Mouse (Mus musculus) kidney, adult 2 months (tissue): Measurements from ENCODE around the gene Pfkl. TPM values are rescaled to one million over a fixed set of nuclear protein-coding genes. Genes with fewer than 3 reads are reported as not detected.

Source experiments
- DNase-seq: peaks from one replicate; pipeline ENCODE4 v3.0.0; 2021
- H3K27ac ChIP-seq: fragments of 200-500 bp; 2 replicates; pipeline ENCODE4 v1.5.1; 2012; ENCODE audit warnings: low read depth, low read length, control low read depth, inconsistent platforms; ENCODE audit not compliant: insufficient read depth
- H3K27me3 ChIP-seq: fragments of 200-500 bp; replicated peaks from 2 replicates; pipeline ENCODE4 v1.6.1; 2012; ENCODE audit warnings: mild to moderate bottlenecking, moderate library complexity, low read length, inconsistent platforms; ENCODE audit not compliant: control insufficient read depth, insufficient read depth
- H3K36me3 ChIP-seq: fragments of 200-500 bp; 2 replicates; pipeline ENCODE4 v1.6.1; 2012; ENCODE audit warnings: mild to moderate bottlenecking, moderate library complexity, low read length, inconsistent platforms; ENCODE audit not compliant: control insufficient read depth, insufficient read depth
- H3K4me1 ChIP-seq: fragments of 200-500 bp; 2 replicates; pipeline ENCODE4 v1.6.1; 2011; ENCODE audit warnings: low read length; ENCODE audit not compliant: control insufficient read depth, insufficient read depth
- H3K4me3 ChIP-seq: fragments of 200-500 bp; 2 replicates; pipeline ENCODE4 v1.5.1; 2011; ENCODE audit warnings: mild to moderate bottlenecking, low read depth, low read length, control low read depth; ENCODE audit not compliant: insufficient read depth
- CTCF ChIP-seq: fragments of 200-500 bp; conservative IDR thresholded peaks from 2 replicates; pipeline ENCODE4 v1.5.1; 2011; ENCODE audit warnings: low read depth, mild to moderate bottlenecking, control low read depth, low read length, moderate library complexity, mixed read lengths; ENCODE audit not compliant: insufficient read depth, insufficient read length
- POLR2A ChIP-seq: fragments of 200-500 bp; IDR thresholded peaks from one replicate; pipeline ENCODE4 v1.6.1; 2011; ENCODE audit warnings: low read depth, low read length, control low read depth
- WGBS: fragments of 180-500 bp; shearing (Covaris S2); methylation state at CpG from one replicate; pipeline ENCODE4 v1.1.7; 2018; 5-methylcytosine and 5-hydroxymethylcytosine counted together
- polyA plus RNA-seq: library from polyadenylated mRNA; depleted of rRNA; stranded (reverse); fragments of >200 nt; gene quantifications from 2 replicates; pipeline ENCODE4 v1.2.3, GENCODE M21; 2012

The Pfkl gene
- polyA plus RNA-seq, 1 experiment: 107 TPM

- no peak for DNase-seq
- 70% methylated on average over 5 of the region's 5 CpGs for WGBS
- Histone ChIP-seq H3K4me3 (no peak overlapping the region), H3K36me3 (no peaks in the 10 kb centered on the region), H3K4me1 (no peaks in the 10 kb centered on the region), H3K27ac (no peak overlapping the region), H3K27me3 (no peaks in the 10 kb centered on the region)
- TF ChIP-seq POLR2A (no peak), CTCF (no peak)
These were observed 35.1 kb downstream of the Pfkl start for GRCm38 (mm10) chr10:77974811-77975210.

GRCm38 (mm10) chr10:77974323-77974722, 35.6 kb downstream of the Pfkl start:
- H3K27me3 ChIP-seq: no peaks in the 10 kb centered on the region
- no peak overlapping the region for H3K27ac ChIP-seq
- 63% methylated on average over 5 of the region's 5 CpGs for WGBS
- H3K36me3 ChIP-seq: no peaks in the 10 kb centered on the region
- TF ChIP-seq CTCF (no peak), POLR2A (no peak)
- no peak for DNase-seq
- H3K4me1 ChIP-seq: no peaks in the 10 kb centered on the region
- no peak overlapping the region for H3K4me3 ChIP-seq

GRCm38 (mm10) chr10:77971709-77972553, 38.0 kb downstream of the Pfkl start:
- Histone ChIP-seq H3K27ac (no peak overlapping the region), H3K27me3 (no peaks in the 10 kb centered on the region), H3K36me3 (no peaks in the 10 kb centered on the region), H3K4me1 (no peaks in the 10 kb centered on the region), H3K4me3 (no peak overlapping the region)
- no peak for TF ChIP-seq POLR2A
- 0 out of 2 replicates have a peak, but pooled peaks have one; percentile 18 for TF ChIP-seq CTCF
- WGBS: 59% methylated on average over 17 of the region's 17 CpGs
- no peak for DNase-seq

- Histone ChIP-seq H3K27me3 (no peaks in the 10 kb centered on the region), H3K27ac (no peak overlapping the region), H3K4me1 (no peaks in the 10 kb centered on the region), H3K4me3 (no peak overlapping the region), H3K36me3 (no peaks in the 10 kb centered on the region)
- no peak for TF ChIP-seq POLR2A
- no peak for TF ChIP-seq CTCF
- DNase-seq: no peak
- whole genome bisulfite sequencing: 72% methylated on average over 10 of the region's 10 CpGs
These were observed 38.7 kb downstream of the Pfkl start for GRCm38 (mm10) chr10:77971191-77971590.

- H3K4me1 ChIP-seq: no peaks in the 10 kb centered on the region
- WGBS: 70% methylated on average over 6 of the region's 6 CpGs
- DNase-seq: peak; percentile 23
- no peak within 1 kb of the TSS for H3K27ac ChIP-seq
- no peak within 1 kb of the TSS for H3K4me3 ChIP-seq
- no peaks in the 10 kb centered on the region for H3K36me3 ChIP-seq
- TF ChIP-seq CTCF (no peak), POLR2A (no peak)
- H3K27me3 ChIP-seq: no peaks in the 10 kb centered on the region
These were observed 39.4 kb downstream of the Pfkl start, which contains the start of gene Trpm2 for GRCm38 (mm10) chr10:77970481-77970880. Gene Trpm2 (minus strand): TSS chr10:77970563.

GRCm38 (mm10) chr10:77969973-77970325, 39.9 kb downstream of the Pfkl start:
- Histone ChIP-seq H3K4me3 (no peak overlapping the region), H3K36me3 (no peaks in the 10 kb centered on the region), H3K27me3 (no peaks in the 10 kb centered on the region), H3K27ac (no peak overlapping the region), H3K4me1 (no peaks in the 10 kb centered on the region)
- WGBS: 9% methylated on average over 8 of the region's 8 CpGs
- DNase-seq: no peak
- no peak for TF ChIP-seq CTCF
- no peak for TF ChIP-seq POLR2A

- TF ChIP-seq CTCF (no peak), POLR2A (no peak)
- no peak overlapping the region for H3K4me3 ChIP-seq
- WGBS: 8% methylated on average over 26 of the region's 26 CpGs
These were observed 40.5 kb downstream of the Pfkl start for GRCm38 (mm10) chr10:77969274-77969972.

More at GRCm38 (mm10) chr10:77969274-77969972, 40.5 kb downstream of the Pfkl start:
- no peaks in the 10 kb centered on the region for H3K4me1 ChIP-seq
- H3K27ac ChIP-seq: no peak overlapping the region
- H3K27me3 ChIP-seq: no peaks in the 10 kb centered on the region
- no peaks in the 10 kb centered on the region for H3K36me3 ChIP-seq
- DNase-seq: no peak
